Mouse (Mus musculus) liver, embryonic 14.5 days (tissue): ENCODE measurements around the gene Epn3.

Experiments used
- CTCF ChIP-seq: IDR thresholded peaks from 2 replicates; pipeline ENCODE4 v1.5.1; 2016; ENCODE audit warnings: antibody characterized with exemption, low read depth, control low read depth
- EP300 ChIP-seq: IDR thresholded peaks from 2 replicates; pipeline ENCODE4 v1.6.1; 2016; ENCODE audit warnings: antibody characterized with exemption, low read depth

GRCm38 (mm10) chr11:94455161-94455820 is 44.5 kb downstream of the Epn3 start:
- TF ChIP-seq CTCF (no peak), EP300 (no peak)
